Mouse (Mus musculus) cerebellum, postnatal 10 days (tissue): ENCODE data around the gene Samt2.
"Not testable (repeated sequence)": the region's sequence is repeated elsewhere in the genome, so short reads cannot be mapped to it uniquely, and the experiment has no call there.

Source experiments
- DNase-seq, 2 experiments: peaks; one replicate each; pipeline ENCODE4 v3.0.0; 2021; ENCODE audit warnings: mixed read lengths in 2 of 2

Gene Samt2

DNA sequence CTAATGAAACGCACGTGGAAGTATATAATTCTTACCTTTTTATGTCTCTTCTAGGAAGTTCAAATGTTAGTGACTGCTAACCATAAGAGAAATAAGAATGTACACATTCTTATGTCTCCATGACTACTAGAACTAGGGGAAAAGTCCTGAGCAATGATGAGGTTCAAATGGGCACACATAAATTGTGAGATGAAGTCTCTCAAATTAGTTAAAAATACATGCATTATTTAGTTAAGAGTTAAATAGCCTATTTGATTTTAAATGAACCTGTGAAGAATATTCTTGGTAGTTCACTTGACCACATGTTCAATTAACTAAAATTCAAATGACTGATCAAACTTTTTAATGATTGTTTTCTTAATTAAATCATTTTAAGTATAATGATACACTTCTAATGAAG lies at the start of gene Samt2:
Gene Samt2, minus strand, starts transcription at position 101 of the 400 bp plus-strand sequence.
- DNase-seq, result not testable (repeated sequence)
